Mouse (Mus musculus) megakaryocyte-erythroid progenitor cell, adult 5-6 weeks (primary cell): ENCODE results near the gene Agl. TPM values are rescaled to one million over a fixed set of nuclear protein-coding genes. Genes with fewer than 3 reads are reported as not detected.
A peak's percentile ranks its signal among the peaks of the same experiment; 100 is the strongest.

Experiments used
- ATAC-seq: replicated peaks from 2 replicates; pipeline ENCODE4 v1.8.0; 2016; ENCODE audit warnings: mild to moderate bottlenecking, inconsistent platforms; ENCODE audit not compliant: severe bottlenecking, poor library complexity, low FRiP score, low TSS enrichment
- total RNA-seq, 2 experiments: library from RNA; stranded (forward) in 1 of 2; stranded (reverse) in 1 of 2; fragments of 200-1000, 215-1000 nt in 1 of 2; fragments of >200 nt in 1 of 2; fragmentation: Nextera tagmentation in 1 of 2; gene quantifications; 2 replicates each; pipeline ENCODE4 v1.2.3; 2014 to 2017

The Agl gene
- 11.3 and 13.3 TPM in 2 replicates for total RNA-seq (2014; fragmentation: Nextera tagmentation)
- total RNA-seq (2017) = 6.2 and 7.8 TPM in 2 replicates

DNA sequence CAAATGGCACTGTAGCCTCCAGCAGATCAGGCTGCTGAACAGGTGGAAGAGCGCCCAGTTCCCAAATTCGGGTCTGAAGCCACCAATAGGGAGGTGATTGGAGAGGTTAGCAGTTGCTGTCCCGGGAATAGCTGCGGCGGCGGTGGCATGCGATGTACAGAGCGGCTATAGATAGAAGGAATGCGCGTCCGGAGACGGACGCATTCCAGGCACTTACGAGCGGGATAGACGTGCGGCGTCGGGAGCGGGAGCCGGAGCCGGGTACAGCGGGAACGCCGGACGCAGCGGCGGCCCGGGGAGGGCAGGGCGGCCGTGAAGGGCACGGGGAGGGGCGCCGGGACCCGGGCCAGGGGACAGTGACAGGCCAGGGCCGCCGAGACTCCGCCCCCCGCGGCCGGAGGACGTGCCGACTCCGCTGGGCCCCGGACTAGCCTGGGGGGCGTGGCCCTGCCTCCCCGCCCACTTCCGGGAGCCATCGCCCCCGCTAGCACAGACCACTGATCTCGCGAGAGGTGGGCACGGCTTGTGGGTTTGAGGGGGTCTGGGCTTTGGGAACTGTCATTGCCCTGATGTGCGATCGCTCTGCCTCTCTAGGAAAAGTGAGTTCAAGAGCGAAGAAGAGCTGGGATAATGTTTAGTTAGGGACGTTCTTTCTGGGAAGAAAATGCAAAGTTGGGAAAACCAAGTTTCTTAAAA is at the start of gene Agl:
Gene Agl (minus strand): TSS at position 356 of the 696 bp plus-strand sequence.
- peak; percentile 96 for ATAC-seq

DNA sequence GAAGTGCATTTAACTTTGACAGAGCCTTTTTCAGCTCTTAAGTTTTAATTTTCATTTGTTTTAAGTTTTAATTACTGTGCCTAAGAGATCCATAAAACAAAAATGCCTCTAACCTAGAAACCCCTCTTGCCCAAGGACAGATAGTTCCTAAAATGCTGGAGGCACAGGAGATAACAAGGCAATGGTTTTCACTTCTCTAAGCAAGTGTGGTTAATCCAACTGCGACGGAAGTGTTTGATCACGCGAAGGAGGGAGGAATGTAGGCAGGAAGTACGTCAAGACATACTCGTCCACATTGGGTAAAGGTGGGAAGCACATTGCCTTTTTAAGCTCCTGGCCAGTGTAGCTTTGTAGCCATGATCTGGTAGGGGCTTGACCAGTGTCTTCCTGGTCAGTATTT is 49.6 kb upstream of the Agl start:
- ATAC-seq = no peak

DNA sequence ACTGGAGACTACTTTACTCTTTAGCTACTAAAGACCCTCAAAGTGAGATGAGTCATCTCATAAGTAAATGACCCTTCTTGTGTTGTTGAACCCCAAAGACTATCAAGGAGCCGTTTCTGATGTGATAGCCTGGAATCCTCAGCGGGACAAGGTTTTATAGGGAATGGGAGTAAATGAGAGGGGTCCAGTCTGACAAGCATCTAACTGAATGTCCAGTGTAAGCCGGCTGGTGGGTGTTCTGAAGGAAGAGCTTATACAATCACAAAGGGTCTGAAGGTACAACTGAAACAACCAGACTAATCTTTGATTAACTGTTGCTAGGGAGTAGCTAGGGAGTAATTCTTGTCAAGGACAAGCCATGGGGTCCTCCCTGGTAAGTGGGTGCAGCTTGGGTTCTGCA is 44.5 kb upstream of the Agl start:
- ATAC-seq = no peak

DNA sequence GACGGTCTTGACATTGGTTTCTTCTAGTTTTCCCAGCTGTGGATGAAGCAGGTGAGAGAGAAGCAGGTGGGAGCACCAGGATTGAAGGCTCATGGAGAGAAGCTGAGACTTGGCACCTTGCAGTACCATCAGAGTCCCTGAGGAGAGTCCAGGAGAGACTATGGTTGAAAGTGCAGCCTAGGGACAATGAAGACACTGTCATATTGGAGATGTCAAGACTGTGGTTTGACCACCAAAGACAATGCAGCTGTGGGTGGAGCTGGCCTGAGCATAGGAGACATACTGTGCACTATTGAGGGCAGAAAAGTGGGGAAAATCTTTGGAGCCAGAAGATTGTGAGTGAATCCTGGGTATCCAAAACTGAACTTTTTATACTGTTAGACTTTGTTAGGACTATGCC is 42.4 kb upstream of the Agl start:
- no peak for ATAC-seq

DNA sequence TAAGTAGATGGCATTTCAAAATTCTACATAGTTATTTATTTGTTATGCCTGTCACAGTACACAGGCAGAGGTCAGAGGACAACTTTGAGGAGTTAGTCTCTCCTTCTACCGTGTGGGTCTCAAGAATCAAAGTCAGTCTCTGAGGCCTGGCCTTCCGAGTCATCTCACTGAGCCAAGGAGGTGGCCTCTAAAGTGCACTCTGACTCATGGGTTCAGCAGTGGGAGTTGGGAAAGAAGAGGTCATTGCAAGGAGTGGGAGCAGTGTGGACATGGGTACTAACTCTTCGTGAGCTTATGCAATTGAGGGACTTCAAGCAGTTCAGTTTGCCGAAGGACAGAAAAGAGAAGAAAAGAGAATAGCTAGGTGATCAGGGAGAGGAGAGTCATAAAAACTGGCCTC is 41.0 kb upstream of the Agl start:
- ATAC-seq = no peak

DNA sequence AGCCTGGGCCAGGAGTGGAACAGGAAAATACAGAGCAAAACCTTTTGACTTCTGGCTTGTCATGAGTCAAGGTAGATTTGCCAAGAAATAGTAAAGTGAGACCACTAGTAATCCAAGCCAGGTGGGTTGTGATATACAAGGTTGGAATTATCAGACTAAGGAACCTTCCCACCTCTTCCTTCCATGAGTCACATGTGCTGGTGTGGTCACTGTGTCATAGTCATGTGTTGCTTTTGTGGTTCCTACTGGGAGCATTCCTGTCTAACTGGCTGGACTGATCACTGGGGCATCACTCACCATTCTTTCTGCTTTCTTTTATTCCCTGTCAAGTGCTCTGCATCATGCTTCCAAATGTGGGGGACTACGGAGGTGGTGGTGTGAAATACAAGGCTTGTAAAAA is 40.1 kb upstream of the Agl start:
- ATAC-seq = no peak

DNA sequence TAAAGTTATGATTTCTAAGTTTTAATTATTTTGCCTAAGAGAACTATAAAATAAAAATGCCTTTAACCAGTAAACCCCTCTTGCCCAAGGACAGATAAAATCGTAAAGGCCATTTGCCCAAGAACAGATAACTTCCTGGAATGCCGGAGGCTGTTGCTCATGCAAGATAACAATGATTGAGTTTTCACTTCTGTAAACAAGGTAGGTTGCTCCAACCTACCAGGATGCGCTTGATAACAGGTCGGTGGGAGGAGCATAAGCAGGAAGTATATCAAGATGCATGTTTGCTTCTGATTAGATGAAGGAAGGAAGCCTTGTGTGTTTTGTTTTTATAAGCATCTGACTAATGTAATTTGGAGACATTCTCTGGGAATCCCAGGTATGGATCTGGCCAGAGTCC is 38.1 kb upstream of the Agl start:
- peak; percentile 52; the same call in 1 of the 2 replicates for ATAC-seq

DNA sequence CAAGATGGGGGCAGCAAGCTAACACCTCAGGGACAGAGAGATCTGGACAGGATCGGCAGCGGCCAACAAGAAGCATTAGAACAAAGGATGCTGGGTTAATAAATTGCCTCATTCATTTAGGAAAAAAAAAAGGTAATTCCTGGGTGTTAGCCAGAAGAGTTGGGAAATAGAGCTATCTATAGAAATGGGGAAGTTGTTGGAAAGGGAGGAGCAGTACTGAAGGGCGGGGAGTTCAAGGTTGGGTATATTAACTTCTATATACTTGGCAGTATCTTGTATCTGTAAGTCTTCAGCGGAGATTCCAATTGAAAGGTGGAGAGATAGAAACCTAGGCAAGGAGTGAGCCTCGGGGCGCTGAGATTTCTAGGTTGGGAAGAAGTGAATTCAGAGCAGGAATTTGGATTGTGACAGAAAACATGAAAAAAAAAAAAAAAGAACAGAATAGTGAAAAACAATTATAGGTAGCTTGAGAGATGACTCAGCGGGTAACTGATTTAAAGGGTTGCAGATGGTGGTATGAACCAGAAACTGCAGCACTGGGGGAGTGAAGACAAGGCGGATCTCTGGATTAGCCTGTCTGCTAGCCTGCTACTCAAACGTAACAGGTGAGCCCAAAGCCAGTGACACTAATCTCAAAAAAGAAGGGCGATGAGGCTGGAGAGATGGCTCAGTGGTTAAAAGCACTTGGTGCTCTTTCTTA is 37.1 kb upstream of the Agl start:
- no peak for ATAC-seq

DNA sequence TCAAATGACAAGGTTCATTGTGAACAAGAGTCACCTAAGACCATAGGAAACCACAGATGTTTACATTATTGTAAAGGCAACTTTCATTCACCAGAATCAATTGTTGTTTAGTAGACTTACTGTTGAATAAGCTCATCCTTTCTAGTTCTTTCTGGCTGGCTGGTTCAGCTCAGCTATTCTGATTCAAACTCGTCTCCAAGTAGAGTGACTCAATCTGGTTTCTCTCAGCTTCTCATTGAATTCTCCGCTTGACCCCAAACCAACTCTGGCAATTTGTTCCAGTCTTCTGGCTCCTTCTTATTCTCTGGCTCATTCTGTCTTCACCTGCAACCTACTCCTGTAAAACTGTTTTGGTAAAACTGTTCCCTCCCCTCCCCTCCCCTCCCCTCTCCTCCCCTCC is 33.3 kb upstream of the Agl start:
- no peak for ATAC-seq

DNA sequence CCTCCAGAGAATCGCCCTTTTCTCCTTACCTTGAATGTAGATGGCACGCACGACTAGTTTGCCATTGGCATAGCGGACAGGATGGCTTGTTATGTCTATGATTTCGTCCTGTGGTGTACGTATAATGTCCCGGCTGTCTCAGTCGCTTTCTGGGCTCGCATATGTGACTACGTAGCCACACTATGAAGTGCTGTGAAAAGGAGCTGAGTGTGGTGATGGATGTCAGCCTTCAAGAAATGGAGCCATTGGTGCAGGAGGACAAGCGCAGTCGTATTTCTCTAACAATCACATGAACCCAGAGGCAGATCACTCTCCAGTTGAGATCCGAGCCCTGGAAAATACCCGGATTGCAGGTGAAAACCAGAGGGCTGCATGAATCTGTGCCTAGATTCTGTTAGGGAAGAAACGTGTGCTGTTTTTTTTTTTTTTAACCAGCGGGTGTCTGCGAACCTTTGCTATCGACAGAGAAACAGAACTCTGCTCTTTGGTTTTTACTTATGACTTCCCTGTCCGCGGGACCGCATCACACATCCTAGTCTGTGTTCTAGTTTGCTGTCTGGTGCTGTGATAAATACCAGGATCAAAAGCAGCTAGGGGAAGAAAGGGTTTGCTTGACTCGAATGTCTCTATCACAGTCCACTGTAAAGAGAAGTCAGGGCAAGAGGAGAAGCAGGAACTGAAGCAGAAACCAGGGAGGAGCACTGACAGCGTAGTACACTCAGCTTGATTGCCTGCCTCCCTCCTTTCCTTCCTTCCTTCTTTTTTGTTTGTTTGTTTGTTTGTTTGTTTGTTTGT is 28.9 kb upstream of the Agl start:
- ATAC-seq = no peak

DNA sequence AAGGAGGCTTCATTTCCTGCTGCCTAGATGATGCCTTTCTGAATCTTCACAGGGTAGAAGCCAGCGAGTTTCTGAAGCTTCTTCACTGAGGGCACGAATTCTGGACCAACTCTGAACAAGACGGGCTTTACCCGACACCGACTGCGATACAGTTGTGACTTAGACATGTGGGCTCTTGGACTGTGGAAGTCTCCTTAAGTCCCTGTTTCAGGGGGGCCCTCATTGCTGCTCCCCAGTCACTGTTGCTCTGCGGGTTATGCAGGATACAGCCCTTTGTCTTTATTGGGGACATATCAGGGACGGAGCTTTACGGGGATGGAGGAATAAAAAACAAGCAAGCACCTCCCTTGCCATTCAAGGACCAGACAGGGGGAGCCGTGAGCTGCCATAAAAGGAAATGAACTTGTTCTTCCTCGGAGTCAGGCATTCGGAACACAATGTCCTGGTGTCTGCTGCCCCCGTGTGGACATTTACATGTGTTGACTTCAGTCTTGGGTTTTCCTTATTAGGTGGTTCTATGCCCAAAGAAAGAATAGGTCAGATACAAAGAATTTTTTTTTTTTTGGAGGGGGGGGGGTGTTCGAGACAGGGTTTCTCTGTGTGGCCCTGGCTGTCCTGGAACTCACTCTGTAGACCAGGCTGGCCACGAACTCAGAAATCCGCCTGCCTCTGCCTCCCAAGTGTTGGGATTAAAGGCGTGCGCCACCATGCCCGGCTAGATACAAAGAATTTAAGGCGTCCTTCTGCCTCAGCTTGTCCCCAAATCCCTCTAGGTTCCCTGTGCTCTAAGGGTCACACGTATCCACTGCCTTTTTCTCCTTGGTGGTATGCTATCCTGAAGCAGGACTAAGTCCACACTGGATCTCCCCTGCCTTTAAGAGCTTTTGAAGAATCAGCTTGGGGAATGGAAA is 28.1 kb upstream of the Agl start:
- ATAC-seq = peak; percentile 92

DNA sequence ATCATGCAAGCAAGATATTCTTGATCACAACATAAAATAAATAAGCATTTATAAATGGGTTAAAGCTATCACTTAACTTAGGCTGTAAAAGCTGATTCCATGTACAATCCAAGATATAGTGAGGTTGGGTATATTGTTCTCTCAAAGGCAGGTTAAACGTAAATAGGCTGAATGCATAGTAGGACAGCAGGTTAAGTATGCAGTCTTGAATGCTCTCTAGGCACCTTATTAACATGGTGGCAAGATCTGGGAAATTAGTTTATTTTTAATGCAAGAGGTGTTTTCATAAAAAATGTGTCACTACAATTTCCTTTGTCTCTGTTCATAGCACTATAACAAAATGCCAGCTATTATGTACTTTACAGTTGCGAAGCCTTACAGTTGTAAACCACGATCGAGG is 27.4 kb upstream of the Agl start:
- no peak for ATAC-seq

DNA sequence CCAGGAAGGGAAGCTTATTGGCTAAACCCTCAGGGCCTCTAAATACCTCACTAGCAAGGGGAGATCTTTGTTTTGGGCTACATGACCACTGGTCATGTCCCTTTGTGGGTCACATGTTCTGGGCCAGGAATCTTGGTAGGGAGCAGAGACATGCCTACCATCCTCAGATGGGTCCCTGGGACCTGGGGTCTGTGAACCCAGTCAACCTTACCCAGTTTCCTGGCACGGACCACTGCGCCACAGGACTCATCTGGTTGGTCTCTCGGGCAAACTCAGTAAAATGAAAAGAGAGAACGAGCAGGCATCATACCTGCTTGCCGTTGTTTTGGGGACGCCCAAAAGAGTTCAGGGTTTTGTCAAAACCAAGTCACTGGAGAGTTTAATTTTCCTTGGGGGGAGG is 26.3 kb upstream of the Agl start:
- ATAC-seq = no peak

DNA sequence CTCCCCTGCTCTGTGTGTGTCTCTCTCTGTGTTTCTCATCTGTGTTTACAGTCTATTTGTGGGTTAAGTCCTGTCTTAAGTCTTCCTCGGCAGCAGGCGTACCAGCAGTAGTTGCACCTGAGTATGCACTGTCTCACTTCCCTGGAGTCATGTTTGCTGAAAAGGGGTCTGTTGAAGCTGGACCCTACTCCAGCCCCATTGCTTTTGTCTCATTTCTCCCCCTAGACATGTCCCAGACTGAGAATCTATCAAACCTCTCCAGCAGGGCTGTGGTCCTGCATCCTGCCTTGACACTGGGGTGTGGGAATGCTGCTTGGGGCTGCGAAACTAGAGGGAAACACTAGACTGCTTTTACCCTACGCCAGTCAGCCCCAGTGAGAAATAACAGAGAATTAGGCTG is 25.5 kb upstream of the Agl start:
- ATAC-seq = no peak

DNA sequence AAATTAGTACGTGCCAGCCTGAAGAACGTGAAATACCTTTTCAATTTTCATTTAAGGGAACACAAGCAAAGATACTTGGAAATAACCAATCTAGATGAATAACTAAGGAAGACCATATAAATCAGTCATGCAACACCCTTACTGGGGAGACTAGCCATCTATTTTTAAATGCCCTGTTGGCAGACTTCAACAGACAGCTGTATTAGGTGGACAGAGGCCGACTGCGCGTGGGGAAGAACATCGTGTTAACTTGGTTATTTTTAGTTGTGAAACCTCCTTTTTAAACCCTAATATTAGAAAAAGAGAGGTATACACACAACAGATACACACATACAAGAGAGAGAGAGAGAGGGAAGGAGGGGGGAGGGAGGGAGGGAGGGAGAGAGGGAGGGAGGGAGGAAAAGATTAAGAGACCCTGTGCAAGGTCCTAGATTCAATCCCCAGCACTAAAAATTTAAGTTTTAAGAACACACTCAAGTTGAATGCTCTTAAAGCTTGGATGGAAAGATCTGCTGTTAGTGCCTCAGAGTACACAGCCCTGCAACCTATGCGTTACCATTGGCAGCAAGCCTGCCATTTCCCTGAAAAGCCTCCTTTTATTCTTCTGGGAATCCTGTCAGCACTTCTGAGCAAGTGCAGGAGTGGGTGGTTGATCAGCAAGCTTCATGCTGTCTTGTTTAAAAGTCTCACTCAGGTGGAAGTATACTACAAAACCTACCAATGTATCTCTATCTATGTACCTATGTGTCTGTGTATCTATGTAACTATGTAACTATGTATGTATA is 24.8 kb upstream of the Agl start:
- no peak for ATAC-seq

DNA sequence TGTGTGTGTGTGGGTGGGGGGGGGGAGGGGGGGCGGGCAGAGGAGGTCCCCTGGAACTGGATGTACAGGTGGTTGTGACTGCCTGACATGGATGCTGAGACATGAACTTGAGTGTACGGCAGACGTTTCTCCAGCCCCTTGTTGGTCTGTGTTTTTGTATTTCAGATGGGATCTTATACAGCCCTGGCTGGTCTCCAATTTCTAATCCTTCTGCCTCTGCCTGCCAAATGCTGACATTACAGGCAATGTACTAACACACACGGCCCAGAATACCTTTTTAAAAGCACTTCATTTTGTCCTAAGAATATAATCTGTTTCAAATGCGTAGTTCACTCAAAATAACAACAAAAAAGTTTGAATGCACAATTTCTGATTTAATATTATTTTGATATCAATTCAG is 23.4 kb upstream of the Agl start:
- ATAC-seq = no peak

DNA sequence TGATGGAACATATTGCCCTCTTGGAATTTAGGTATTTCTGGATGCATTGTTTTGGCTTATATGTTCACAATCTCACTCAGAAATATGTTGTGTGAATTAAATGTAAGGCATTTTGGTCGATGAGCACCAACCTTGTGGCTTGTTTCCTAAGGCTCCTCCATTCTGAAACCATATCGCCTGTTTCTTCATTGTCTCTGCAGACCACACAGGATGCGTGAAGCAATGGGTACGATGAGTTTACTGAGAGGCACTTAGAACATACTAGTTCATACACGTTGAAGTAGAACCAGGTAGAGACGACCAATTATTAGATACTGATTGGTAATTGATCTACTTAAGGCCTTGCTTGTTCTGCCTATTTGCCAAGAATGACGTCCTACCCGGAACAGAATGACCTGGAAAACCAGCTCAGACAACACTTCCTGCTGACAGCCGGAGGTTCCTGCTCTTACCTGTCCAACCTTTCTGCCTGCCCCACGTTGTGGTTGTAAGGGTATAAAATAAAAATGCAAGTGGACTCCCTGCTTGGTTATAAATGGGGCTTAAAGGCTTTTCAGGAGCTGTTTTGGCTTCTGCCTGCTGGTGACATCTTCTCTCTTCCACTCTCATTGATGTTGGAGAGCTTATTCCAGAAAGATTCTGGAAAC is 21.4 kb upstream of the Agl start:
- no peak for ATAC-seq

DNA sequence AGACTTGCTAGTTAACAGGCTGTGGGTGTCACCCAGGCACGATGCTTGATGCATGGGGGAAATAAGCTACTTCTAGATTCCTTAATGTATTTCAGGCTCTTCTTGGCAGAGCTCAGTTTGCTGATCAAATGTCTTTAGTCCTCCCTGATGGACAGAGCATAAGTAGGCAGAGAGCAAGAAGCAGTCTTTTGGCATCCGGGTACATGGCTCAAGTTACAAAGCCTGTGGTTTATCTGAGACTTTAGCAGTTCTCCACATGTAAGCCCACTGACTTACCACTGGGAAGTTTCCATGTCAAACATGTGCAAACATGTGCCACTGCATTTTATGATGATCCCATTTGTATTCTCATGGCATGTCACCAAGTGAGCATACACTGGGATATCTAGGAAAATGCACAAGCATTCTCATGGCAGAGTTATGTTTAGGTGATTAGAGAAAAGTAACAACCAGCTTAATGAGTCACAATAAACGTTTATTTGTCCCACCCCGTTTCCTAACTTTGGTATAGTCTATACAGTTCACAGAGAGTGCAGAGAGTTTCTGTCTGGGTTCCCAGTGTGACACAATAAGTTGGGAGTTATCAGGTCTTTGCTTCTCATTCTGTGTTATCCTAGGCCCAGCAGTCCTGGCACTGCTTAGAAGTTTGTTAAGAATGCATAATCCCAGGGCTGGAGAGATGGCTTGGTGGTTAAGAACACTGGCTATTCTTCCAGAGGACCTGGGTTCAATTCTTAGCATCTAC is 18.7 kb upstream of the Agl start:
- no peak for ATAC-seq
